Mouse (Mus musculus) liver, embryonic 12.5 days (tissue): Measurements from ENCODE around the gene Gm10720. TPM values are rescaled to one million over a fixed set of nuclear protein-coding genes. Genes with fewer than 3 reads are reported as not detected.
"Not testable (repeated sequence)": the region's sequence is repeated elsewhere in the genome, so short reads cannot be mapped to it uniquely, and the experiment has no call there.

ENCODE experiments used
- ATAC-seq: fragments of 200-750 bp; cut with Nextera tagmentation; 2 replicates; pipeline ENCODE4 v1.8.0; 2017; ENCODE audit warnings: moderate number of reproducible peaks, mild to moderate bottlenecking, moderate library complexity
- H3K27ac ChIP-seq: fragments of 300-500 bp; sonication (generic); 2 replicates; pipeline ENCODE4 v1.5.1; 2016; ENCODE audit warnings: mild to moderate bottlenecking
- H3K27me3 ChIP-seq: fragments of 300-500 bp; sonication (generic); replicated peaks from 2 replicates; pipeline ENCODE4 v1.6.1; 2016; ENCODE audit warnings: mild to moderate bottlenecking, moderate library complexity
- H3K36me3 ChIP-seq: fragments of 300-500 bp; sonication (generic); 2 replicates; pipeline ENCODE4 v1.6.1; 2016; ENCODE audit warnings: mild to moderate bottlenecking, moderate library complexity
- H3K4me1 ChIP-seq: fragments of 300-500 bp; sonication (generic); 2 replicates; pipeline ENCODE4 v1.6.1; 2016
- H3K4me2 ChIP-seq: fragments of 300-500 bp; sonication (generic); 2 replicates; pipeline ENCODE4 v1.6.1; 2016; ENCODE audit warnings: mild to moderate bottlenecking, moderate library complexity
- H3K4me3 ChIP-seq: fragments of 300-500 bp; sonication (generic); 2 replicates; pipeline ENCODE4 v1.5.1; 2016; ENCODE audit warnings: mild to moderate bottlenecking, moderate library complexity
- H3K9ac ChIP-seq: fragments of 300-500 bp; sonication (generic); 2 replicates; pipeline ENCODE4 v1.6.1; 2016; ENCODE audit warnings: mild to moderate bottlenecking, moderate library complexity
- H3K9me3 ChIP-seq: fragments of 300-500 bp; sonication (generic); replicated peaks from 2 replicates; pipeline ENCODE4 v1.6.1; 2016; ENCODE audit warnings: mild to moderate bottlenecking, moderate library complexity
- WGBS: fragments of 180-500 bp; shearing (Covaris S2); methylation state at CpG from one replicate; pipeline ENCODE4 v1.1.7; 2016; ENCODE audit not compliant: insufficient replicate concordance; 5-methylcytosine and 5-hydroxymethylcytosine counted together
- polyA plus RNA-seq: library from polyadenylated mRNA; unstranded; fragments of >200 nt; fragmentation: Nextera tagmentation; extraction: Ambion mirVana; gene quantifications from 2 replicates; pipeline ENCODE4 v1.2.1, GENCODE M21; 2016

The Gm10720 gene
- polyA plus RNA-seq, 1 experiment from 2014 or later: not detected

DNA sequence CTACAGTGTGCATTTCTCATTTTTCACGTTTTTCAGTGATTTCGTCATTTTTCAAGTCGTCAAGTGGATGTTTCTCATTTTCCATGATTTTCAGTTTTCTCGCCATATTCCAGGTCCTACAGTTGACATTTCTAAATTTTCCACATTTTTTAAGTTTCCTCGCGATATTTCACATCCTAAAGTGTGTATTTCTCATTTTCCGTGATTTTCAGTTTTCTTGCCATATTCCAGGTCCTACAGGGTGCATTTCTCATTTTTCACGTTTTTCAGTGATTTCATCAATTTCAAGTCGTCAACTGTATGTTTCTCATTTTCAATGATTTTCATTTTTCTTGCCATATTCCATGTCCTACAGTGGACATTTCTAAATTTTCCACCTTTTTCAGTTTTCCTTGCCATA is 1.7 kb downstream of the Gm10720 start, which contains the start of gene Gm10719:
Gm10719 (plus strand) TSS at position 301 of the 400 bp plus-strand sequence.
- not testable (repeated sequence) for ATAC-seq

DNA sequence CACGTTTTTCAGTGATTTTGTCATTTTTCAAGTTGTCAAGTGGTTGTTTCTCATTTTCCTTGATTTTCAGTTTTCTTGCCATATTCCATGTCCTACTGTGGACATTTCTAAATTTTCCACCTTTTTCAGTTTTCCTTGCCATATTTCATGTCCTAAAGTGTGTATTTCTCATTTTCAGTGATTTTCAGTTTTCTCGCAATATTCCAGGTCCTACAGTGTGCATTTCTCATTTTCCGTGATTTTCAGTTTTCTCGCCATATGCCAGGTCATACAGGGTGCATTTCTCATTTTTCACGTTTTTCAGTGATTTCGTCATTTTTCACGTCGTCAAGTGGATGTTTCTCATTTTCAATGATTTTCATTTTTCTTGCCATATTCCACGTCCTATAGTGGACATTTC is 3.5 kb downstream of the Gm10720 start:
- H3K4me3 ChIP-seq, ATAC-seq: not testable (repeated sequence)

More for the DNA sequence above, 1.7 kb downstream of the Gm10720 start, which contains the start of gene Gm10719:
- H3K9ac ChIP-seq, H3K4me1 ChIP-seq, H3K36me3 ChIP-seq, H3K4me3 ChIP-seq, H3K9me3 ChIP-seq, H3K27ac ChIP-seq, H3K4me2 ChIP-seq, H3K27me3 ChIP-seq: not testable (repeated sequence)
- 61% methylated on average over 1 of the region's 9 CpGs for WGBS

DNA sequence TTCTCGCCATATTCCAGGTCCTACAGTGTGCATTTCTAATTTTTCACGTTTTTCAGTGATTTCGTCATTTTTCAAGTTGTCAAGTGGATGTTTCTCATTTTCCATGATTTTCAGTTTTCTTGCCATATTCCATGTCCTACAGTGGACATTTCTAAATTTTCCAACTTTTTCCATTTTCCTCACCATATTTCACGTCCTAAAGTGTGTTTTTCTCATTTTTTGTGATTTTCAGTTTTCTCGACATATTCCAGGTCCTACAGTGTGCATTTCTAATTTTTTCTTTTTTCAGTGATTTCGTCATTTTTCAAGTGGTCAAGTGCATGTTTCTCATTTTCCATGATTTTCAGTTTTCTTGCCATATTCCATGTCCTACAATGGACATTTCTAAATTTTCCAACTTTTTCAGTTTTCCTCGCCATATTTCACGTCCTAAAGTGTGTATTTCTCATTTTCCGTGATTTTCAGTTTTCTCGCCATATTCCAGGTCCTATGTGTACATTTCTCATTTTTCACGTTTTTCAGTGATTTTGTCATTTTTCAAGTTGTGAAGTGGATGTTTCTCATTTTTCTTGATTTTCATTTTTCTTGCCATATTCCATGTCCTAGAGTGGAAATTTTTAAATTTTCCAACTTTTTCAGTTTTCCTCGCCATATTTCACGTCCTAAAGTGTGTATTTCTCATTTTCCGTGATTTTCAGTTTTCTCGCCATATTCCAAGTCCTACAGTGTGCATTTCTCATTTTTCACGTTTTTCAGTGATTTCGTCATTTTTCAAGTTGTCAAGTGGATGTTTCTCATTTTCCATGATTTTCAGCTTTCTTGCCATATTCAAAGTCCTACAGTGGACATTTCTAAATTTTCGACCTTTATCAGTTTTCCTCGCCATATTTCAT is 4.6 kb downstream of the Gm10720 start:
- peak; percentile 64; the same call in 1 of the 2 replicates for ATAC-seq
- H3K9me3 ChIP-seq, H3K4me3 ChIP-seq, H3K4me2 ChIP-seq, H3K4me1 ChIP-seq, H3K36me3 ChIP-seq, H3K27me3 ChIP-seq, H3K27ac ChIP-seq, H3K9ac ChIP-seq: not testable (repeated sequence)
- 64% methylated on average over 17 of the region's 19 CpGs for WGBS

More for the DNA sequence above, 3.5 kb downstream of the Gm10720 start:
- not testable (repeated sequence) for H3K36me3 ChIP-seq, H3K4me1 ChIP-seq, H3K9me3 ChIP-seq, H3K9ac ChIP-seq, H3K4me2 ChIP-seq, H3K27me3 ChIP-seq, H3K27ac ChIP-seq
- 54% methylated on average over 9 of the region's 9 CpGs for WGBS

DNA sequence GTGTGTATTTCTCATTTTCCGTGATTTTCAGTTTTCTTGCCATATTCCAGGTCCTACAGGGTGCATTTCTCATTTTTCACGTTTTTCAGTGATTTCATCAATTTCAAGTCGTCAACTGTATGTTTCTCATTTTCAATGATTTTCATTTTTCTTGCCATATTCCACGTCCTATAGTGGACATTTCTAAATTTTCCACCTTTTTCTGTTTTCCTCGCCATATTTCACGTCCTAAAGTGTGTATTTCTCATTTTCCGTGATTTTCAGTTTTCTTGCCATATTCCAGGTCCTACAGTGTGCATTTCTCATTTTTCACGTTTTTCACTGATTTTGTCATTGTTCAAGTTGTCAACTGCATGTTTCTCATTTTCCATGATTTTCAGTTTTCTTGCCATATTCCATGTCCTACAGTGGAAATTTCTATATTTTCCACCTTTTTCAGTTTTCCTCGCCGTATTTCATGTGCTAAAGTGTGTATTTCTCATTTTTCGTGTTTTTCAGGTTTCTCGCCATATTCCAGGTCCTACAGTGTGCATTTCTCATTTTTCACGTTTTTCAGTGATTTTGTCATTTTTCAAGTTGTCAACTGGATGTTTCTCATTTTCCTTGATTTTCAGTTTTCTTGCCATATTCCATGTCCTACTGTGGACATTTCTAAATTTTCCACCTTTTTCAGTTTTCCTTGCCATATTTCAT is 7.0 kb downstream of the Gm10720 start:
- H3K9ac ChIP-seq, H3K9me3 ChIP-seq, H3K4me1 ChIP-seq, H3K27ac ChIP-seq, H3K27me3 ChIP-seq, H3K4me3 ChIP-seq, ATAC-seq, H3K4me2 ChIP-seq, H3K36me3 ChIP-seq: not testable (repeated sequence)
- WGBS: 60% methylated on average over 11 of the region's 13 CpGs

DNA sequence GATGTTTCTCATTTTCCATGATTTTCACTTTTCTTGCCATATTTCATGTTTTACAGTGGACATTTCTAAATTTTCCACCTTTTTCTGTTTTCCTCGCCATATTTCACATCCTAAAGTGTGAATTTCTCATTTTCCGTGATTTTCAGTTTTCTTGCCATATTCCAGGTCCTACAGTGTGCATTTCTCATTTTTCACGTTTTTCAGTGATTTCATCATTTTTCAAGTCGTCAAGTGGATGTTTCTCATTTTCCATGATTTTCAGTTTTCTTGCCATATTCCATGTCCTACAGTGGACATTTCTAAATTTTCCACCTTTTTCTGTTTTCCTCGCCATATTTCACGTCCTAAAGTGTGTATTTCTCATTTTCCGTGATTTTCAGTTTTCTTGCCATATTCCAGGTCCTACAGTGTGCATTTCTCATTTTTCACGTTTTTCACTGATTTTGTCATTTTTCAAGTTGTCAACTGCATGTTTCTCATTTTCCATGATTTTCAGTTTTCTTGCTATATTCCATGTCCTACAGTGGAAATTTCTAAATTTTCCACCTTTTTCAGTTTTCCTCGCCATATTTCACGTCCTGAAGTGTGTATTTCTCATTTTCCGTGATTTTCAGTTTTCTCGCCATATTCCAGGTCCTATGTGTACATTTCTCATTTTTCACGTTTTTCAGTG is 8.0 kb downstream of the Gm10720 start, which contains the start of gene Gm10718:
Gm10718 (plus strand) TSS at position 236 of the 673 bp plus-strand sequence.
- not testable (repeated sequence) for ATAC-seq, H3K27me3 ChIP-seq, H3K27ac ChIP-seq, H3K9ac ChIP-seq, H3K4me2 ChIP-seq, H3K36me3 ChIP-seq, H3K9me3 ChIP-seq, H3K4me3 ChIP-seq, H3K4me1 ChIP-seq
- WGBS: 61% methylated on average over 12 of the region's 13 CpGs

DNA sequence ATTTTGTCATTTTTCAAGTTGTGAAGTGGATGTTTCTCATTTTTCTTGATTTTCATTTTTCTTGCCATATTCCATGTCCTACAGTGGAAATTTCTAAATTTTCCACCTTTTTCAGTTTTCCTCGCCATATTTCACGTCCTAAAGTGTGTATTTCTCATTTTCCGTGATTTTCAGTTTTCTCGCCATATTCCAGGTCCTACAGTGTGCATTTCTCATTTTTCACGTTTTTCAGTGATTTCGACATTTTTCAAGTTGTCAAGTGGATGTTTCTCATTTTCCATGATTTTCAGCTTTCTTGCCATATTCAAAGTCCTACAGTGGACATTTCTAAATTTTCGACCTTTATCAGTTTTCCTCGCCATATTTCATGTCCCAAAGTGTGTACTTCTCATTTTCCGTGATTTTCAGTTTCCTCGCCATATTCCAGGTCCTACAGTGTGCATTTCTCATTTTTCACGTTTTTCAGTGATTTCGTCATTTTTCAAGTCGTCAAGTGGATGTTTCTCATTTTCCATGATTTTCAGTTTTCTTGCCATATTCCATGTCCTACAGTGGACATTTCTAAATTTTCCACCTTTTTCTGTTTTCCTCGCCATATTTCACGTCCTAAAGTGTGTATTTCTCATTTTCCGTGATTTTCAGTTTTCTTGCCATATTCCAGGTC is 8.7 kb downstream of the Gm10720 start:
- H3K4me3 ChIP-seq, ATAC-seq, H3K27ac ChIP-seq, H3K4me2 ChIP-seq, H3K9me3 ChIP-seq, H3K27me3 ChIP-seq, H3K36me3 ChIP-seq, H3K9ac ChIP-seq, H3K4me1 ChIP-seq: not testable (repeated sequence)
- WGBS: 61% methylated on average over 16 of the region's 16 CpGs

DNA sequence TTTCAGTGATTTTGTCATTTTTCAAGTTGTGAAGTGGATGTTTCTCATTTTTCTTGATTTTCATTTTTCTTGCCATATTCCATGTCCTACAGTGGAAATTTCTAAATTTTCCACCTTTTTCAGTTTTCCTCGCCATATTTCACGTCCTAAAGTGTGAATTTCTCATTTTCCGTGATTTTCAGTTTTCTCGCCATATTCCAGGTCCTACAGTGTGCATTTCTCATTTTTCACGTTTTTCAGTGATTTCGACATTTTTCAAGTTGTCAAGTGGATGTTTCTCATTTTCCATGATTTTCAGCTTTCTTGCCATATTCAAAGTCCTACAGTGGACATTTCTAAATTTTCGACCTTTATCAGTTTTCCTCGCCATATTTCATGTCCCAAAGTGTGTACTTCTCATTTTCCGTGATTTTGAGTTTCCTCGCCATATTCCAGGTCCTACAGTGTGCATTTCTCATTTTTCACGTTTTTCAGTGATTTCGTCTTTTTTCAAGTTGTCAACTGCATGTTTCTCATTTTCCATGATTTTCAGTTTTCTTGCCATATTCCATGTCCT is 9.5 kb downstream of the Gm10720 start, which contains the start of gene Gm10717:
Gm10717 (plus strand) TSS at position 506 of the 556 bp plus-strand sequence.
- not testable (repeated sequence) for H3K4me2 ChIP-seq, H3K9me3 ChIP-seq, ATAC-seq, H3K4me1 ChIP-seq, H3K4me3 ChIP-seq, H3K9ac ChIP-seq, H3K36me3 ChIP-seq, H3K27me3 ChIP-seq, H3K27ac ChIP-seq
- WGBS: 61% methylated on average over 12 of the region's 12 CpGs

DNA sequence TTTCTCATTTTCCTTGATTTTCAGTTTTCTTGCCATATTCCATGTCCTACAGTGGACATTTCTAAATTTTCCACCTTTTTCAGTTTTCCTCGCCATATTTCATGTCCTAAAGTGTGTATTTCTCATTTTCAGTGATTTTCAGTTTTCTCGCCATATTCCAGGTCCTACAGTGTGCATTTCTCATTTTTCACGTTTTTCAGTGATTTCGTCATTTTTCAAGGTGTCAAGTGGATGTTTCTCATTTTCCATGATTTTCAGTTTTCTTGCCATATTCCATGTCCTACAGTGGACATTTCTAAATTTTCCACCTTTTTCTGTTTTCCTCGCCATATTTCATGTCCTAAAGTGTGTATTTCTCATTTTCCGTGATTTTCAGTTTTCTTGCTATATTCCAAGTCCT is 10.2 kb downstream of the Gm10720 start:
- not testable (repeated sequence) for H3K4me1 ChIP-seq, H3K4me2 ChIP-seq, H3K9me3 ChIP-seq, ATAC-seq, H3K36me3 ChIP-seq, H3K4me3 ChIP-seq, H3K9ac ChIP-seq, H3K27ac ChIP-seq, H3K27me3 ChIP-seq
- 57% methylated on average over 5 of the region's 6 CpGs for WGBS

DNA sequence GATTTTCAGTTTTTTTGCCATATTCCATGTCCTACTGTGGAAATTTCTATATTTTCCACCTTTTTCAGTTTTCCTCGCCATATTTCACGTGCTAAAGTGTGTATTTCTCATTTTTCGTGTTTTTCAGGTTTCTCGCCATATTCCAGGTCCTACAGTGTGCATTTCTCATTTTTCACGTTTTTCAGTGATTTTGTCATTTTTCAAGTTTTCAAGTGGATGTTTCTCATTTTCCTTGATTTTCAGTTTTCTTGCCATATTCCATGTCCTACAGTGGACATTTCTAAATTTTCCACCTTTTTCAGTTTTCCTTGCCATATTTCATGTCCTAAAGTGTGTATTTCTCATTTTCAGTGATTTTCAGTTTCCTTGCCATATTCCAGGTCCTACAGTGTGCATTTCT is 10.7 kb downstream of the Gm10720 start:
- 63% methylated on average over 5 of the region's 5 CpGs for WGBS
- H3K4me1 ChIP-seq, H3K9ac ChIP-seq, H3K9me3 ChIP-seq, H3K4me2 ChIP-seq, H3K27me3 ChIP-seq, H3K36me3 ChIP-seq, H3K27ac ChIP-seq, H3K4me3 ChIP-seq, ATAC-seq: not testable (repeated sequence)

DNA sequence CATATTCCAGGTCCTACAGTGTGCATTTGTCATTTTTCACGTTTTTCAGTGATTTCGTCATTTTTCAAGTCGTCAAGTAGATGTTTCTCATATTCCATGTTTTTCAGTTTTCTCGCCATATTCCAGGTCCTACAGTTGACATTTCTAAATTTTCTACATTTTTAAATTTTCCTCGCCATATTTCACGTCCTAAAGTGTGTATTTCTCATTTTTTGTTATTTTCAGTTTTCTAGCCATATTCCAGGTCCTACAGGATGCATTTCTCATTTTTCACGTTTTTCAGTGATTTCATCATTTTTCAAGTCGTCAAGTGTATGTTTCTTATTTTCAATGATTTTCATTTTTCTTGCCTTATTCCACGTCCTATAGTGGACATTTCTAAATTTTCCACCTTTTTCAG is 11.3 kb downstream of the Gm10720 start:
- not testable (repeated sequence) for H3K27me3 ChIP-seq, H3K9me3 ChIP-seq, H3K4me2 ChIP-seq, H3K4me1 ChIP-seq, H3K4me3 ChIP-seq, H3K27ac ChIP-seq, ATAC-seq, H3K9ac ChIP-seq, H3K36me3 ChIP-seq
- WGBS: 50% methylated on average over 9 of the region's 9 CpGs

DNA sequence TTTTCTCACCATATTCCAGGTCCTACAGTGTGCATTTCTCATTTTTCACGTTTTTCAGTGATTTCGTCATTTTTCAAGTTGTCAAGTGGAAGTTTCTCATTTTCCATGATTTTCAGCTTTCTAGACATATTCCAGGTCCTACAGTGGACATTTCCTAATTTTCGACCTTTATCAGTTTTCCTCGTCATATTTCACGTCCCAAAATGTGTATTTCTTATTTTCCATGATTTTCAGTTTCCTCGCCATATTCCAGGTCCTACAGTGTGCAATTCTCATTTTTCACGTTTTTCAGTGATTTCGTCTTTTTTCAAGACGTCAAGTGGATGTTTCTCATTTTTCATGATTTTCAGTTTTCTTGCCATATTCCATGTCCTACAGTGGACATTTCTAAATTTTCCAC is 11.7 kb downstream of the Gm10720 start:
- not testable (repeated sequence) for ATAC-seq, H3K4me3 ChIP-seq, H3K9me3 ChIP-seq, H3K36me3 ChIP-seq, H3K4me2 ChIP-seq, H3K9ac ChIP-seq, H3K27ac ChIP-seq, H3K4me1 ChIP-seq, H3K27me3 ChIP-seq
- WGBS: 58% methylated on average over 9 of the region's 9 CpGs
